Mouse (Mus musculus) heart, adult 2 months (tissue): Measurements from ENCODE around the gene Ly6g6c.
A peak's percentile ranks its signal among the peaks of the same experiment; 100 is the strongest.

Experiments used
- CTCF ChIP-seq: fragments of 200-600 bp; IDR thresholded peaks from 2 replicates; pipeline ENCODE4 v1.8.1; 2022; ENCODE audit warnings: antibody characterized with exemption, mild to moderate bottlenecking, moderate library complexity
- EP300 ChIP-seq: fragments of 200-500 bp; IDR thresholded peaks from 2 replicates; pipeline ENCODE4 v1.6.1; 2011; ENCODE audit warnings: low read depth, low read length, control low read depth; ENCODE audit not compliant: insufficient read depth
- POLR2A ChIP-seq: fragments of 200-500 bp; IDR thresholded peaks from 2 replicates; pipeline ENCODE4 v1.6.1; 2011; ENCODE audit warnings: mild to moderate bottlenecking, low read depth, low read length, control low read depth; ENCODE audit not compliant: insufficient read depth

- no peak for TF ChIP-seq CTCF
- TF ChIP-seq EP300: 0 out of 2 replicates have a peak, but pooled peaks have one; percentile 25
- TF ChIP-seq POLR2A: peak; percentile 59; the same call in 1 of the 2 replicates
Observed at GRCm38 (mm10) chr17:35046681-35047455, 18.3 kb upstream of the Ly6g6c start, which contains the start of gene Msh5.
